Mouse (Mus musculus) heart, postnatal 0 days (tissue): ENCODE measurements at regions not wholly inside any gene's neighbourhood (a gene's known extent, or its start where the extent isn't known, plus 50 kb on each side); places are given as distances from the start of the nearest gene placed in this dataset.

Experiments used
- CTCF ChIP-seq: IDR thresholded peaks from 2 replicates; pipeline ENCODE4 v1.5.1; 2016; ENCODE audit warnings: antibody characterized with exemption, control low read depth, low read depth
- EP300 ChIP-seq: IDR thresholded peaks from 2 replicates; pipeline ENCODE4 v1.6.1; 2016; ENCODE audit warnings: antibody characterized with exemption, low read depth

DNA sequence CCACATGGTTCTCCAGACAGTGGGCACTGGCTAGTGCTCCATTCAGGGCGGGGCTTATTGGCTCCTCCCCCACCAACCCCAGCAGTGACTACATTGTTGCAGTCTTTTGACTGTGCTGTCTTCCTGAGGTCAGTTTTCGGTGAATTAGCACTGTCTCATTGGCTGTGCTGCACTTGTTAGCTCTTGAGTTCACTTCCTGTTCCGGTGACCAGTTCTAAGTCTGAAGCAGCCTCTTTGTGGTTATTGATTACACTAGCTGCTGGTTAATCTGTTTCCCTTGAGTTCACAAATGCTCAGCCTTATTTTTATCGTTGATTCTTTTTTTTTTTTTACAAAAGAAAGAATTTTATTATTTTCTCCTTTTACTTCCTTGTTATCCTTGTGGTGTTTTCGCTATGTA, 228.9 kb downstream of the Wnt5a start:
- TF ChIP-seq CTCF (no peak), EP300 (no peak)
